Mouse (Mus musculus) midbrain, embryonic 15.5 days (tissue): Measurements from ENCODE around the gene Grasp. TPM values are rescaled to one million over a fixed set of nuclear protein-coding genes. Genes with fewer than 3 reads are reported as not detected.
A peak's percentile ranks its signal among the peaks of the same experiment; 100 is the strongest.

Experiments used
- ATAC-seq: fragments of 200-750 bp; cut with Nextera tagmentation; replicated peaks from 2 replicates; pipeline ENCODE4 v1.8.0; 2017; ENCODE audit warnings: moderate TSS enrichment
- H3K27ac ChIP-seq: fragments of 300-500 bp; sonication (generic); 2 replicates; pipeline ENCODE4 v1.5.1; 2015; ENCODE audit warnings: mild to moderate bottlenecking, inconsistent platforms
- H3K27me3 ChIP-seq: fragments of 300-500 bp; sonication (generic); replicated peaks from 2 replicates; pipeline ENCODE4 v1.6.1; 2015; ENCODE audit warnings: inconsistent platforms
- H3K36me3 ChIP-seq: fragments of 300-500 bp; sonication (generic); replicated peaks from 2 replicates; pipeline ENCODE4 v1.6.1; 2015; ENCODE audit warnings: inconsistent platforms
- H3K4me1 ChIP-seq: fragments of 300-500 bp; sonication (generic); 2 replicates; pipeline ENCODE4 v1.6.1; 2015; ENCODE audit warnings: inconsistent platforms
- H3K4me2 ChIP-seq: fragments of 300-500 bp; sonication (generic); 2 replicates; pipeline ENCODE4 v1.6.1; 2015; ENCODE audit warnings: inconsistent platforms, mild to moderate bottlenecking, moderate library complexity
- H3K4me3 ChIP-seq: fragments of 300-500 bp; sonication (generic); 2 replicates; pipeline ENCODE4 v1.5.1; 2015; ENCODE audit warnings: mild to moderate bottlenecking, inconsistent platforms
- H3K9ac ChIP-seq: fragments of 300-500 bp; sonication (generic); 2 replicates; pipeline ENCODE4 v1.6.1; 2015; ENCODE audit warnings: mild to moderate bottlenecking, inconsistent platforms
- H3K9me3 ChIP-seq: fragments of 300-500 bp; sonication (generic); 2 replicates; pipeline ENCODE4 v1.6.1; 2016; ENCODE audit warnings: inconsistent platforms
- WGBS: fragments of 180-500 bp; shearing (Covaris S2); methylation state at CpG from one replicate; pipeline ENCODE4 v1.1.7; 2015; ENCODE audit warnings: mixed read lengths; 5-methylcytosine and 5-hydroxymethylcytosine counted together
- polyA plus RNA-seq: library from polyadenylated mRNA; unstranded; fragments of >200 nt; fragmentation: Nextera tagmentation; extraction: Ambion mirVana; gene quantifications from 2 replicates; pipeline ENCODE4 v1.2.1, GENCODE M21; 2015

Gene Grasp
- polyA plus RNA-seq, 1 experiment from 2014 or later: 1.3 TPM

DNA sequence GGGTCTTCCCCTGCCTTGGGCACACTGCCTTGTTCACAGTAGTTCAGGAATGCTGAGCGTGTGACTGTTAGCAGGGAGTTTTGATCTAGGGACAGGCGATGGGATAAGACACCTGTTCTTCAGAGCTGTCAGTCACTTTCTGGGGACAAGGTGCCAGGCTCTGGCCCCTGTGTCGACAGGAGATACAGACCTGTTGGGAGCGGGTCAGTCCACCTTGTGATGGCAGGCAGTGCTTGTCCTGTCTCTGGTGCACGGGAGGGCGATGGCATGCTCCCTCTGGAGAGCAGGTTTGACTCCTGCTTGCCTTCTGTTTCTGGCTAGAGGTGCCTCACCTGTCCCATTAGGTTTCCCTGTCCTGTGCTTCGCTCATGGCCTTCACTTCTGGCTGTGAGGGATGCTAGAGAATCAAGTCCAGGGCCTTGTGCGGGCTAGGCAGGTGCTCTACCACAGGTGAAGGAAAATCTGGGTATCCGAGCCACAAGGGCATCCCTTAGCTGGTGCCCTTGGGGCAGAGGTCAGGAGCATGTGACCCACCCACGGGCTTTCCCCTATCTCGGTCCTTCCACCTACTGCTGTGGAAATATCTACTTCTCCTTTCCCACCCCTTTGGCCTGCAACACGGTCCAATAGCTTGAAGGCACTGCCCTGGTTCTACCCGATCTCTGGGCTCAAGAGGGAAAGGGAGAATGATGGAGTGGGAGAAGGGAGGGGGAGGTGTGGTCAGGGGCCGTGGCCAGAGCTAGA, 32.6 kb downstream of the Grasp start:
- Histone ChIP-seq H3K36me3 (no peaks in the 10 kb centered on the region), H3K4me3 (no peak overlapping the region), H3K4me1 (peaks cover 9% of the 10 kb centered on the region; the same call in 1 of the 2 replicates), H3K9me3 (no peaks in the 10 kb centered on the region), H3K9ac (no peak overlapping the region), H3K27ac (no peak overlapping the region), H3K27me3 (no peaks in the 10 kb centered on the region), H3K4me2 (no peak overlapping the region)
- no peak for ATAC-seq
- WGBS: 83% methylated on average over 14 of the region's 14 CpGs

DNA sequence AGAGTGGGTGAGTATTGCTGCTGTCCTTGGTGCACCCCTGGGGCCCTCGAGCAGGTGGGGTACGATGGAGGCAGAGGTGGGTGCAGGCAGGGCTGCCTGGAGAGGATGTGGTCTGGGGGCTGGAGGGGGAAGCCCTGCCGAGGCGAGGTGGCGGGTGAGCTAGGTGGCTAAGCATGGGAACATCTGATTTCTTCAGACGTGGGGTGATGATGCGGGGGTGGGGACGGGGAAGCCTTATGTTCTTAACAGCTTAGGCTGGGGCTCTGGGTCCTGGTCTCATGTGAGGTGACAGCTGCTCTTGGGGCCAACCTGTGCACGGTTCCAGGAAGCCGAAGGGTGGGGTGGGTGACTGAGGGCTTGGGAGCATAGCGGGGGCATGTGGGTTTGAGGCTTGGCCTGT, 34.4 kb downstream of the Grasp start:
- Histone ChIP-seq H3K36me3 (no peaks in the 10 kb centered on the region), H3K27me3 (no peaks in the 10 kb centered on the region), H3K4me3 (no peak overlapping the region), H3K27ac (no peak overlapping the region), H3K9ac (no peak overlapping the region), H3K4me2 (no peak overlapping the region), H3K9me3 (no peaks in the 10 kb centered on the region), H3K4me1 (peaks cover 9% of the 10 kb centered on the region; the same call in 1 of the 2 replicates)
- ATAC-seq: no peak
- WGBS: 88% methylated on average over 11 of the region's 11 CpGs

DNA sequence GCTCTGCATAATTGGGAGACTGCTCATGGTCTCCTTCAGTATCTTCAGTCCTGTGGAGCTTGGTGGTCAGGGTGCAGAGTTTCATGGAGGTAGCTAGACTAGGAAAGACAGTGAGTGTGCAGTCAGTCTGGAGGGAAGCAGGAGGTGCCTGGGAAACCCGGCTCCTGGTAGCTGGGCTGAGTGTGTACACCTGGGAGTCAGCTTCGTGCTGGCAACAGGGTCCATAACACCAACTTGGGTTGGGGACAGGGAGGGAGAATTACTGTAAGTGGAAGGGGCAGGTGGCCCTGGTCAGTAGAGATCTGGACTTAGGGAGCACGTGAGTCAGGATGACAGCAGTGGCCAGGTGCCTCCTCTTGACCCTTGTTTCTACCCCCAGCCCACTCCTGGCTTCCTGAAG, 35.9 kb downstream of the Grasp start:
- no peaks in the 10 kb centered on the region for H3K9me3 ChIP-seq
- H3K36me3 ChIP-seq: no peaks in the 10 kb centered on the region
- no peak overlapping the region for H3K27ac ChIP-seq
- ATAC-seq: no peak
- H3K4me2 ChIP-seq: no peak overlapping the region
- H3K4me3 ChIP-seq: no peak overlapping the region
- whole genome bisulfite sequencing: 85% methylated on average over 3 of the region's 3 CpGs
- no peaks in the 10 kb centered on the region for H3K27me3 ChIP-seq
- H3K9ac ChIP-seq: no peak overlapping the region
- peaks cover 1% of the 10 kb centered on the region; the same call in 1 of the 2 replicates for H3K4me1 ChIP-seq

DNA sequence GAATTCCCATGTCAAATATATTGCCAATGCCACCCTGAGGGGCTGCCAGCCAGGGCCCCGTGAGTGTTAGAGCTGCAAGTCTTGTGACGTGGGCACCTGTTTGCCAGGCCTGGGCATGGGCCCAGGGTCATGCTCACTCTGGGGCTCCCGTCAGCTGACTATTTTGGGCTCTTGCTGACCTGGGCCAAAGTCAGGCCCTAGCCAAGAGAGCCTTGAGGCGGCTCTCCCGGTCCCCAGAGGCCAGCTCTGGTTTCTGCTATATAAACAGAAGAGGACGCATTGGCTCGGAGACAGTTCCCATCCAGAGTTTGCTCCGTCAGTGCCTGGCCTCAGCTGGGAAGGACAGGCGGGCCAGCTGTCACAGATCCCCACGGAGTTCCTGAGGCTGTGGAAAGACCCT, 36.4 kb downstream of the Grasp start:
- no peak for ATAC-seq
- H3K27ac ChIP-seq: no peak overlapping the region
- H3K4me2 ChIP-seq: no peak overlapping the region
- H3K36me3 ChIP-seq: no peaks in the 10 kb centered on the region
- H3K4me3 ChIP-seq: no peak overlapping the region
- no peaks in the 10 kb centered on the region for H3K9me3 ChIP-seq
- peaks cover 2% of the 10 kb centered on the region for H3K27me3 ChIP-seq
- no peaks in the 10 kb centered on the region for H3K4me1 ChIP-seq
- H3K9ac ChIP-seq: no peak overlapping the region
- 52% methylated on average over 10 of the region's 10 CpGs for WGBS

DNA sequence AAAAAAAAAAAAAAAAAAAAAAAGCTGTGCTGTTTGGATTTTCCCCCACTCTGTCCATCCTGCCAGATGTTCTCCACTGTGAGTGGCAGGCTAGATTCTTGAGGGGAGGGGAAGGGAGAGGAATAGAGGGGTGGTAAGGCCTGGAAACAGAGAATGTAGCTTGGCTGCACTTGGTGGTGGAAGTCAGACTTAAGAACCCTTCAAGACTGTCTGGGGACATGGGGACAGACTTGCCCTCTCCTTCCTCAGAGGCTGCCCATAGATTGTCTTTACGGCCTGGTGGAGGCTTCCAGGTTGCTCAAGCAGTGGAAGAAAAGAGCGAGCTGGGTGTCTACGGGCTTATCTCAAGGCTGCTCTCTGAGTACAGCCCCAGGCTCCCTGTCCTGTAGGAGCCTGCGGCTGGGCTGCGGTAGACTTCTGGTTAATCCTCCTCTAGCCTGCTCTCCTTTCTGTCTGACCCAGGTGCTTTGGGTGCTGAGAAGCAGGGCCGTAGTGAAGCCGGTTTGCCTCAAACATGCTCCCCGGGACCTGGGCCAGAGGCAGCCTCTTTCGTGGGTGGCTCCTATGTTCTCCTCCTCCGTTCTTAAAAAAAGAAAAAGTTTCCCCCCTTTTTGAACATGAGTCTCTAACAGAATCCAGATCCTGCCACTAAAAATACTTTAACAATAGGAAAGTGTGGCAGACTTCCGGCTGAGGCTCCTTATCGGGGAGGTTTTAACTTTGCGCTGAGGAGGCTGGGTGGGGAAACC, 37.1 kb downstream of the Grasp start:
- Histone ChIP-seq H3K4me1 (peaks cover 6% of the 10 kb centered on the region), H3K27ac (no peak overlapping the region), H3K9me3 (no peaks in the 10 kb centered on the region), H3K4me2 (no peak overlapping the region), H3K9ac (no peak overlapping the region), H3K27me3 (peaks cover 9% of the 10 kb centered on the region), H3K36me3 (no peaks in the 10 kb centered on the region), H3K4me3 (no peak overlapping the region)
- ATAC-seq: no peak
- 67% methylated on average over 13 of the region's 13 CpGs for WGBS

DNA sequence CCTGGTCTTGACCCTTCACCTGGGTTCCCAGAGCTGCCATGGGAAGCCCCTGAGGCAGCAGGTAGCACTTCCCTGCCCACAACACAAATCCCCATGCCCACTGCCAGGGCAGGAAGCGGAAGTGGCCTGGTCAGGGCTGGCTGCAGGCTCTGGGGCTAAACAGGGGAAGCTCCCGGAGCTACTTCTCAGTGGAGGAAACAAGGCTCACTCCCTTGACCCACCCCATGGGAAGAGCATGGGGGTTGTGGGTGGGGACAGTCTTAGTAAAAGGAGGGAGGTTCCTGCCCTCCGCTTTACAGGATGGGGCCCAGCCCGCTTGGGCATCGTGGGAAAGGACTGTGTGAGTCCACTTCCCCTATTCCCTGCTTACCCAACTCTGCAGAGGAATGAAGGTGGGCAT, 38.5 kb downstream of the Grasp start:
- H3K9me3 ChIP-seq: no peaks in the 10 kb centered on the region
- H3K27ac ChIP-seq: no peak overlapping the region
- H3K4me2 ChIP-seq: no peak overlapping the region
- H3K36me3 ChIP-seq: no peaks in the 10 kb centered on the region
- ATAC-seq: no peak
- peaks cover 22% of the 10 kb centered on the region for H3K27me3 ChIP-seq
- no peak overlapping the region for H3K4me3 ChIP-seq
- H3K4me1 ChIP-seq: peaks cover 15% of the 10 kb centered on the region
- no peak overlapping the region for H3K9ac ChIP-seq
- 81% methylated on average over 5 of the region's 5 CpGs for WGBS

DNA sequence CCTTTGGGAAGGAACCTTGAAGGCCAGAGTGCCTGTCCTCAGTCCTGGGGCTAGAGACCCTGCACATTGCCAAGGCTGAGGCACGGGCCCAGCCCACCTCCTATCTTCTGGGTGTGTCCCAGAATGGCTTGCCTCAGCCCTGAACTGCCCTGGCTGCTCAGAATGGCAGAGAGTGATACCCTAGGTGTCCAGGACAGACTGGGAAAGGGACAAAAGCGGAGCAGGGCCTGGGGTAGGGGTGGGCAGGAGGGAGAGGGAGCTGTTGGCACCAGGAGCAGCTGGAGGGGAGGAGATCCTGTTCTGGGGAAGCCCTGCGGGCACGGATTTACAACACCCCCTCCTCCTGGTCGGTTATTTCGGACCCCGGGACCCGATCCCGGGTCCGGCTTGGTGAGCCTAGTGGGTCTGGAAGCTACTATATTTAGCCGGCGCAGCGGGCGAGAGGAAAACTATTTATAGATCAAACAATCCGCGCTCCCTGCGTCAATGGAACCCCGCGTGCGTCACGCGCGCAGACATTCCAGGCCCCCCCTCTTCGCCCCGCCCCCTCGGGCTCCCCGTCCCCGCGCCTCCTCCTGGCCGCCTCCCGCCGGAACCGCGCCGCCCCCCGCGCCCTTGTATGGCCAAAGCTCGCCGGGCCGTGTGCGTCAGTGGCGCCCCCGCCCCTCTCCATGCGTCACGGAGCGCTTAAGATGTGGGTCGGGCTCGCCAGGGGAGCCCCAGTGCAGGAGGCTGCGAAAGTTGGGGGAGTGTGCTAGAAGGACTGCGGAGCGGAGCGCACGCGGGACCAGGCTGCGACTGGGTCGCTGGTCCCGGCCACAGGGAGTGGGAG, 42.4 kb downstream of the Grasp start:
- Histone ChIP-seq H3K27ac (no peak overlapping the region), H3K36me3 (no peaks in the 10 kb centered on the region), H3K4me1 (peaks cover 15% of the 10 kb centered on the region), H3K9ac (peak overlapping the region; percentile 41), H3K4me3 (peak overlapping the region; percentile 47), H3K4me2 (peak overlapping the region; percentile 90), H3K9me3 (no peaks in the 10 kb centered on the region), H3K27me3 (peaks cover 29% of the 10 kb centered on the region)
- peak; percentile 82 for ATAC-seq
- 1% methylated on average over 46 of the region's 57 CpGs for WGBS

DNA sequence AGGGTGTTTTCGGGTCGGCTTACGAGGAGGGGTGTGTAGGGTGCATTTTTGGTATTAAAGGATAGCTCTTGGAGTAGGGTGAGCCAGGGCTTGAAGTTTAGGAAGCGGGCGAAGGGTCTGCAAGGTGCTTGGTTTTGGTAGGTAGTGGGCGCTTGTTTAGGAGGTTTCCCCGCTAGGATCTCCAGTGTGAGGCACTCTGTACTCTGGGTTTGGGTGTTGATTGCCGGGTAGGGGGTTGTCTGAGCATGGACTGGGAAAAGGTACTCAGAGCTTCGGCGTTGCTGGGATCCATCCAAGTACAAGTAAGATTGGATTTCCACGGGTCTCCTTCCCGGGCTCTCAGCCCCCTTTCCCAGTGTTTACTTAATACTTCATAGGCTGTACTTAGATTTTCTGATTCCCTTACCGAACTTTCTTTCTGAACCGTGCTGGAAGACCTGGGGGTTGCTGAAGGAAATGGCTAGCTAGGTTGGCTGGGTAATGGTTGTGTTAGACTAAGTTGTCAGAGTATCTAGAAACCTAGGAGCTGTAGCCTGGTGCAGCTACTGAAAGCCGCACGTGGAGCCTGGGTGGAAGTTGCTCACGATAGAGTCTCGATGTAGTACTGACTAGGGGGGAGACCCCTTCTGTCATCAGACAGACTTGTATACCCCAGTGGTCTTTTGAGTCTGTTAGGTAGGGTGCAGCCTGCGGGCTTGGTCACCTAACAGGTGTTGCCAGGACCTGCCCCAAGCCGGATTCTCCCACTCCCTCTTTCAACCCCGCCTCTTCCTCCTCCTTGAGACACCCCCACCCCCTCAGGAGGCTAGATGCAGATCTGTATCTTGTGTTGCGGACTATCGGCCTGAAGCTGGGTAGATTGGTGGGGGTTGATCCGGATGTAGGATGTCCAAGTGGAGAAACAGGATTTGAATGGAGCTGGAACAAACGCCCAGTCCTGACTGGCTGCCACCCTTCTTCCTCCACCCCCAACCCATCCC, 43.4 kb downstream of the Grasp start:
- H3K4me3 ChIP-seq: peak overlapping the region; percentile 47
- H3K4me1 ChIP-seq: peaks cover 15% of the 10 kb centered on the region
- ATAC-seq: no peak; the same call in 1 of the 2 replicates
- WGBS: 6% methylated on average over 25 of the region's 25 CpGs
- H3K9me3 ChIP-seq: no peaks in the 10 kb centered on the region
- H3K36me3 ChIP-seq: no peaks in the 10 kb centered on the region
- no peak overlapping the region for H3K27ac ChIP-seq
- H3K27me3 ChIP-seq: peaks cover 29% of the 10 kb centered on the region
- peak overlapping the region; percentile 90 for H3K4me2 ChIP-seq
- peak overlapping the region; percentile 19; the same call in 1 of the 2 replicates for H3K9ac ChIP-seq

DNA sequence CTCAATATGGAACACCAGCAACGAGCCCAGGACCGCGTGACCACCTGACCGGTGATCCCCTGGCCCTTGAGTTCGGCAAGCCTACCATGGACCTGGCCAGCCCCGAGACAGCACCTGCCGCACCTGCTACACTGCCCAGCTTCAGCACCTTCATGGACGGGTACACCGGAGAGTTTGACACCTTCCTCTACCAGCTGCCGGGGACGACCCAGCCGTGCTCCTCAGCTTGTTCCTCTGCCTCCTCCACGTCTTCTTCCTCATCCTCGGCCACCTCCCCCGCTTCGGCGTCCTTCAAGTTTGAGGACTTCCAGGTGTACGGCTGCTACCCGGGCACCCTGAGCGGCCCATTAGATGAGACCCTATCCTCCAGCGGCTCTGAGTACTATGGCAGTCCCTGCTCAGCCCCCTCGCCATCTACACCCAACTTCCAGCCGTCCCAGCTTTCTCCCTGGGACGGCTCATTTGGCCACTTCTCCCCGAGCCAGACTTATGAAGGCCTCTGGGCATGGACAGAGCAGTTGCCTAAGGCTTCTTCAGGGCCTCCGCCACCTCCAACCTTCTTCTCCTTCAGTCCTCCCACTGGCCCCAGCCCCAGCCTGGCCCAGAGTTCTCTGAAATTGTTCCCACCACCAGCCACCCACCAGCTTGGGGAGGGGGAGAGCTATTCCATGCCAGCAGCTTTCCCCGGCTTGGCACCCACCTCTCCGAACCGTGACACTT, 46.3 kb downstream of the Grasp start:
- Histone ChIP-seq H3K9me3 (no peaks in the 10 kb centered on the region), H3K4me3 (no peak overlapping the region), H3K9ac (no peak overlapping the region), H3K27me3 (peaks cover 29% of the 10 kb centered on the region), H3K36me3 (peaks cover 6% of the 10 kb centered on the region; the same call in 1 of the 2 replicates), H3K4me1 (peaks cover 15% of the 10 kb centered on the region), H3K4me2 (no peak overlapping the region), H3K27ac (no peak overlapping the region)
- 91% methylated on average over 29 of the region's 29 CpGs for WGBS
- no peak for ATAC-seq

DNA sequence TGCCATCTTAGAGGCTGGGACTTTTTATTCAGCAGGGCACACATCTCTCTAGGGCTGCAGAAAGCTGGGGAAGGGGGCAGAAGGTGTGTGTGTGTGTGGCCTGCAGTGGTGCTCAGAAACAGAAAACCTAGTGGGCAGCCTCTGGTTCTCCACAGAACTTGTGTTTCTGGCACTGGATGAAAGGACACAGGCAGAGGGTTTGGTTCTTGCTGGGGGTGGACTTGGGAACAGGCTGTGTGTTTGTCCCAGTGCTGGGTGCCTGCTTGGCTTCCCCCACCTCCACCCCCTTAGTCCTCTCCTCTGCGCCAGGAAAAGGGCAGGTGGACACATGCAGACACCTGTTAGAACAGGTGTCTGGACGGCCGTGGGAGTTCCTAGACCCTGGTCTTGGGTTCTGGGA, 47.1 kb downstream of the Grasp start:
- H3K36me3 ChIP-seq: peaks cover 6% of the 10 kb centered on the region; the same call in 1 of the 2 replicates
- H3K4me3 ChIP-seq: no peak overlapping the region
- H3K9me3 ChIP-seq: no peaks in the 10 kb centered on the region
- no peak overlapping the region for H3K4me2 ChIP-seq
- 84% methylated on average over 3 of the region's 3 CpGs for WGBS
- H3K27me3 ChIP-seq: peaks cover 20% of the 10 kb centered on the region
- no peak overlapping the region for H3K27ac ChIP-seq
- no peak overlapping the region for H3K9ac ChIP-seq
- H3K4me1 ChIP-seq: peaks cover 9% of the 10 kb centered on the region
- no peak for ATAC-seq

DNA sequence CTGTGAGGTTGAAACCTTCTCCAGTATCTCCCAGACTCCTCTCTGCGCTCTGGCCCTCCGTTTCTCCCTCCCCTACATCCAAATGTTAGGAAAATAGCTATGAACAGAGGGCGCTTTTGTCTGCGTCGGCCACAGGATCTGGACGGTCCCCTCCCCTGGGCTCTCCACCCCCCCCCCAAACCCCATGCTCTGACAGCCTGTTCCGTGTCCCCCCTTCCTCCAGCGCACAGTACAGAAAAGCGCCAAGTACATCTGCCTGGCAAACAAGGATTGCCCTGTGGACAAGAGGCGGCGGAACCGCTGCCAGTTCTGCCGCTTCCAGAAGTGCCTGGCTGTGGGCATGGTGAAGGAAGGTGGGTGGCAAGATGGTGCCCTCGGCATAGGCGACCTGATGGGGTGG, 47.5 kb downstream of the Grasp start:
- Histone ChIP-seq H3K4me1 (peaks cover 6% of the 10 kb centered on the region), H3K9ac (no peak overlapping the region), H3K4me3 (no peak overlapping the region), H3K4me2 (no peak overlapping the region), H3K9me3 (no peaks in the 10 kb centered on the region), H3K27me3 (peaks cover 16% of the 10 kb centered on the region), H3K27ac (no peak overlapping the region), H3K36me3 (peaks cover 6% of the 10 kb centered on the region; the same call in 1 of the 2 replicates)
- 84% methylated on average over 15 of the region's 15 CpGs for WGBS
- ATAC-seq: no peak
